Mouse (Mus musculus): Measurements from ENCODE around the gene Bcl9l.
A peak's percentile ranks its signal among the peaks of the same experiment; 100 is the strongest.

The Bcl9l gene

DNA sequence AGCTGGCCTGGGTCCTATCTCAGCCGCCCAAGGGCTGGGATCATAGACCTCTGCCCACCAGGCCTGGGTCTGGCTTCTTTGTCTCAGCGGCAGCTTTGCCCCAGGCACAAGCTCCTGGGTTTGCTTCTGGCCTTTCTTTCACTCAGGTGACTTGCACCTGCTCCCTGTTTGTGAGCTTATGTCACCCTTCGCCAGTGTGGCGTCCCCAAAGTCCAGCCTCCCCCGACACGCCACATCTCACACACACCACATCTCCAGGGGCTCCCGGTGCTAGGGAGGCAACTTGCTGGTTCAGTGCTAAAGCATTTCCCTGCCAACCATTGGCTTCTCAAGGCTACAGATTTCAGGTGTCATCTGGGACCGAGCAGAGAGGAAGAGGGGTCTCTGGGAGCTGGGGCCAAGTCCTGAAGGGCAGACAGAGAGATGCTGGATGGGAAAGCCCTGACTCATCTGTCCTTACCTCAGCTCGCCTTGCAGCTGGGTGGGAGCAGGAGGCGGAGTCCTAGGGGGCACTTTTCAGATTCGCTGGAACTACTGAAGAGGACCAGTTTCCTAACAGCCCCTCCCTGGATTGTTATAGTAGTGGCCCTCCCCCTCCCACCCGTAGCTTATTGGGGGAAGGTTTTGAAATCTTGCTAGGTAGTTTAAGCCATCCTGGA is 14.3 kb downstream of the Bcl9l start:
- DNase-seq (ENCODE audit: low read depth, low spot score) = no peak

DNA sequence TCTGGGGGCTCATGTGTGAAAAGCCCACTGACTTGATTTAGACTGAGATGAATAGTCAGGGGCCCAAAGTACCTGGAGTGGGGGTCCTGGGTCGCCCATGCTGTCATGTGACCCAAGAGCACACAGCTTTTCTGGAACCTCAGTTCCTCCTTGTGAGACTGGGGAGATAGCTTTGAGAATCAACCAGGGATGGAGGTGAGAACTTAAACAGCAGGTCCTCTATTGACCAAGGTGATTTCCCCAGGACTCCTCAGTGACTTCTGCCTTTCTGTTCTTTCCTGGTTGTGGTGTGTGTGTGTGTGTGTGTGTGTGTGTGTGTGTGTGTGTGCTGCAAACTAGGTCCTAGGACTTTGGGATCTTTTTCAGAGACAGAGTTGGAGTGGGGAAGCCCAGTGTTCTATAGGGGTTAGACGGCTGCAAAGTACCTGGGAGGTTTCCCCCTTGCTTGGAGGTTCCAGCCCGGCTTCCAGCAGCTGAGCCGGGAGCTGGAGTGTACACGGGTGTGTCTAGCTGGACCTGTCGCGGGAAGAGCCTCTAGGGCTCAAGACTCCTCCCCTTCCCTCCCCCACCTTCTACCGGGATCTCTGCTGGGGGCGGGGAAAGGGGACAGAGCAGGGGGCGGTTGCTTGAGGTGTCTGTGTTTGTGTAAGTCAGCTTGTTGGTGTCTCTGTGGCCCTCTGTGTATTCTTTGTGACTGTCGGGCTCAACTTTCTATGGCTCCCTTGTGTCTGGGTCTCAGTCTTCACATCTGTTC is 15.2 kb downstream of the Bcl9l start:
- DNase-seq (ENCODE audit: low read depth, low spot score) = no peak

DNA sequence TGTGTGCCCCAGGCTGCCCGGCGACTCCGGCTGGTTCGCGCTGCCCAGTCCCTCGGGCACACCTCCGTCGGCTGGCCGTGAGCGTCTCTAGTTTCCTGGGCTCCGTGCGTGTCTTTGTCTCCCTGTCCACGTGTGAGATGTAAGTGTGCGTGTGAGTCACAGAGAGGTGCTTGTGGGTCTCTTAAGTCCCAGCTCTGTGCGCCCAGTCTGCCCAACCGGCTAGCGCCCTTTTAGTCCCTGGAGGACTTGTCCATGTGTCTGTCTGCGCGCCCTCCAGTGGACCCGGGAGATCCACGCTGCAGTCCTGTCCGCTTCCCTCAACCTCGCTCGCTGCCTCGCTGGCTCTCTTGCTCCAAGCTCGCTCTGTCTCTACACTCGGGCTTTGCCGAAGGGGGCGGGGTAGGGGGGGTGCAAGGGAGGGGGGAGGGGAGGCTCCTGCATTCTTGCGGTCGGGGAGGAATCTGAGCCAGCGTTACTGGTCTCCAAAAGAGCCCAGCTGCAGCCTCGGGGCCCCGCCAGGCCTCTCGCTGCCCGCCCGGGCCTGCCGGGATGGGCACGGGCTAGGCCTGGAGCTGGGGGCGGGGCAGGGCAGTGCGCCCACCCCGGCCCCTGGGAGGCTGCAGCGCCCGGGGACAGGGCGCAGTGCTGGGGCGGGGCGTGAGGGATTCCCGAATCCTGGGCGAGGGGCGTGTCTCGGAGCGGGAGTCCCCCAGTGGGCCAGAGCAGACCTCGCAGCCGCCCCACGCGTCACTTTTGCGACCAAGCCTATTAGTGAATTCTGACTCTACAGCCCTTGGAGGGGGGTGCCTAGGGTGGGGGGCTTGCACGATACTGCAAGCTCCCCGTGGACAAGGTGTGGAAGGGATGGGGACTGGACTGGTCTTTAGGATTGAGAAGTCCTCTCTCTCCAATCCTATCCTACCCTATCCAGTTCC is 16.1 kb downstream of the Bcl9l start:
- no peak for DNase-seq (ENCODE audit: low read depth, low spot score)

DNA sequence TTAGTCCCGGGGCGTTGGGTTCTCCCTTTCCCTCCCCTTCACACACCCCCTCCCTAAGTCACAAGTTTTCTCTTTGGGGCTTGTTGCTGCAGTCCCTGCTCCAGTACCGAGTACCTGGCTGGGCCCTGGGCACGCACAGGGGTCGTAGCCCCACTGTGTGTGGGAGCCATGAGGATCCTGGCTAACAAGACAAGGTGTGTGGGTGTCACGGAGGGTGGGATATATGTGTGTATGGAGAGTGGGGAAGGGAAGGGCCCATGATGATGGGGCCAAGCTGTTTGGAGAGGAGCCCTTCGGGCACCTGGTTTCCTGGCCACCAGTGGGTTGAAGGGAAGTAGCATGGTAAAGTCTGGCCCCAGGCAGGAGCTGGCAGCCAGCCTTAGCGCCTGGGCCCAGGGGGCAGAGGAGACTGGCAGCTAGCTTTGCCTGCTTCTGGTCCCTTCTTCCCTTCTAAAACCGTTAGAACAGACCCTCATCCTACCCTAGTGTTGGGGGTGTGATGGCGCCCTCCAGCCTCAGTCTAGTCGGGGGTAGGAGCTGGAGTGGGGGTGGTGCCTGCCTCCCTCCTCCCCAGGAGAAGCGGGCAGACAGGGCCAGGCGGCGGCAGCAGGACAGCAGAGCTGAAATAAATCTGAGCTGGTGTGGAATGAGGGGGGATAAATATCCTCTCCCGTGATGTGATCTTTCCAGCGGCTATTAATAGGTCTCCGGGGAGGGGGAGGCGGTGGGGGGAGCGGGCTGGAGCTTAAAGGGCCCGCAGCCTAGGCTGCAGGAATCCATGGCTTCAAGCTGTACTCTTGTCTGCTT is 16.9 kb downstream of the Bcl9l start:
- no peak for DNase-seq (ENCODE audit: low read depth, low spot score)

DNA sequence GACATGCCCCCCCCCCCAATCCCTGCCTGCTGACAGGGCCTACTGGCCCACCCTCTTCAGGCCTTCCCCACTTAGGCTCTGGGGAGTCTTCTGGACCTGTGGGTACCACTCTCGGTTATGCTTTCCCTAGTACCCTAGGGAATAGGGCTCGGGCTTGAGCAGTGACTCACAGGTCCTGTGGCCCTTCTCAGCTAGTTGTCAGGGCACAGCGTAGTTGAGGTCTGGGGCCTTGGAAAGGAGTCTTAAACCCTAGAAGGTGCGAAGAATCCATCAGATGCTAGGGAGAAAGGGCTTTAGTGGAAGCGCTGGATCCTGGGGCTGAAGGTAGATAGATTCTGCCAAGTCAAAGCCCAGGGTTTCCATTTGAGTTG is 17.5 kb downstream of the Bcl9l start:
- no peak for DNase-seq (ENCODE audit: low read depth, low spot score)

DNA sequence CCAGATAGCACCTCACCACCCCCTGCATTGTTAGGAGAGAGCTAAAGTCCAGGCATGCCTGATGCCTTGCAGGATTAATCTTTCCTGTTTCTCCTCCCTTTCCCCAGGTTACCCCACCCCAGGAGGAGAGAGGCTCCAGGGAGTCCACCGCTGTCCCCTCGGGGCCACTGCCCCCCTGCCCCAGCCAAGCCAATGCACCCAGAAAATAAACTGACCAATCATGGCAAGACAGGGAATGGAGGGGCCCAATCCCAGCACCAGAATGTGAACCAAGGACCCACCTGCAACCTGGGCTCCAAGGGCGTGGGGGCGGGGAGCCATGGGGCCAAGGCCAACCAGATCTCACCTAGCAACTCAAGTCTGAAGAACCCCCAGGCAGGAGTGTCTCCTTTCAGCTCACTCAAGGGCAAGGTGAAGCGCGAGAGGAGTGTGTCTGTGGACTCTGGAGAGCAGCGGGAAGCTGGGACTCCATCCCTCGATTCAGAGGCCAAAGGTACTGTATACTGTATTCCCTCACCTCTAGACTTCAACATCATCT is 18.1 kb downstream of the Bcl9l start:
- DNase-seq (ENCODE audit: low read depth, low spot score) = no peak

DNA sequence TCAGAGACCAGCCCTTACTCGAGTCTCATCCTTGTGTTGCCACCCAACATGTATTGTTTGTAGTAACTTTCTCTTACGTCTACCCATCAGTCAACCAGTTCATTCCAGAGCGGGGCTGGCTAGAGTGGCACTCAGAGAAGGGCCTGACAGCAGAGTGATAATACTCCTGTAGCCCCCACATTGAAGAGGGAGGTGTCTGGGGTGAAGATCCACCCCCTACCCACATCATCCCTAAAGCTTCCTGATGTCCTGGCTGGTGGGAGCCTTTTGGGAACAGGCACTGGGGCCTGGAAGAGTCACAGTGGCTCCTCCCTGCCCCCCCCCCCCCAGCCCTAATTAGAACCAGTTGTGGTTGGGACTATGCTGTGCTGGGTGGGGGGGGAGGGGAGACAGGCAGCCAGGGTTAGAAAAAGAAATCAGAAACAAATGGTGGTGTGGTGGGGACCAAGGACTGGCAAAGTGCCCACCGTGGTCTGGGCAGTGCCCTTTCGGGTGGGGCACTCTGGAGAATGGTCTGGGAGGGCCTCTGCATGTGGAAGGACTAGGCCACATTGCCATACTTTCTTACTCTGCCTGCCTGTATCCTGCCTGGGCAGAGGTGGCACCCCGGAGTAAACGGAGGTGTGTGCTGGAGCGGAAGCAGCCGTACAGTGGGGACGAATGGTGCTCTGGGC is 18.7 kb downstream of the Bcl9l start:
- no peak for DNase-seq (ENCODE audit: low read depth, low spot score)

DNA sequence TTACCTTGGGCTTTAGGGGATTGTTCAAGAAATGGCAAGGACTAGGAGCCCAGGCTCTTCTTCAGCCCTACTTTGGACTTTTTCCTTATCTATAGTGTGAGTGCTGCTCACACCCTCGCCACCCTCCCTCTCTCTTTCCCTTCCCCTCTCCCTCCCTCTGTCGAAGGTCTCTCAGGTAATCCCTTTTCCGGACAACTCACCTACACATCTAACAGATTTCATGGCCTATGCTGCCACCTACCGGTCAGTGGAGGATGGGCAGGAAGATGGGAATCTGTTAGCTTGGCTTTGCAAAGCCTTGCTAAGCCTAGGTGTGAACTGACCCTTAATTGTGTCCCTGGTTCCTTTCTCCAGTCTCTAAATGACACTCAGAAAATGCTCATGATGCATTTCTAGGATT is 19.4 kb downstream of the Bcl9l start:
- DNase-seq (ENCODE audit: low read depth, low spot score) = peak; percentile 80

DNA sequence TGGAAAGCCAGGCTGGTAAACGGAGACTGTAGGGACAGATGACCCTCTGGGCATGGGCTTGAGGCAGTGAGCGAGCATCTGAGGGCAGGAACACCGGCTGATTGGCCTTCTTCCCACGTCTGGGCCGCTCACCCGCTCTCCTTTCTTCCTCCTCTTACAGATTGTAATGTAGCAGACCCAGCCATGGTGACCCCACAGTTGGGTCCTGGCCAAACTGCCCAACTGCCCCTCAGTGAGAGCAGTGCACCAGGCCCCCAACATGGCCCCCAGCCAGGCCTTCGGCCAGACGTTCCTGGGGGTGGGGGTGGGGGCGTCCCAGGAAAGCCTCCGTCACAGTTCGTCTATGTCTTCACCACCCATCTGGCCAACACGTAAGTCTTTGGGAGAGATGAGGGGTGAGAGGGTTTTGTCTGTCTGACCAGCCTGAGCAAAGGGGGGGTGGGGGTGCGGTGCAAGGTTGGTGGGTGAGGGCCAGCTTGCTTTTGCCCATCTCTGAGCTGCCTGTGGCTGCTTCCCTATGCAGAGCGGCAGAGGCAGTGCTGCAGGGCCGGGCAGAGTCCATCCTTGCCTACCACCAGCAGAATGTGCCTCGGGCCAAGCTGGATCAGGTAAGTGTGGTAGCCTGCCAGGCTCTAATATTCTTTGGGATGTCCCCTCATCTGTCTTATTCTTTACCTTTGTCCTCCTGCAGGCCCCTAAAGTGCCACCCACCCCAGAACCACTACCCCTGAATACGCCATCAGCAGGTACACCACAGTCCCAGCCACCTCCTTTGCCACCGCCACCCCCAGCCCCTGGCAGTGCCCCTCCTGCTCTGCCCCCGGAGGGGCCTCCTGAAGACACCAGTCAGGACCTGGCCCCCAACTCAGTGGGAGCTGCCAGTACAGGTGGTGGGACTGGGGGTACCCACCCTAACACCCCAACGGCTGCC is 22.5 kb downstream of the Bcl9l start:
- no peak for DNase-seq (ENCODE audit: low read depth, low spot score)

DNA sequence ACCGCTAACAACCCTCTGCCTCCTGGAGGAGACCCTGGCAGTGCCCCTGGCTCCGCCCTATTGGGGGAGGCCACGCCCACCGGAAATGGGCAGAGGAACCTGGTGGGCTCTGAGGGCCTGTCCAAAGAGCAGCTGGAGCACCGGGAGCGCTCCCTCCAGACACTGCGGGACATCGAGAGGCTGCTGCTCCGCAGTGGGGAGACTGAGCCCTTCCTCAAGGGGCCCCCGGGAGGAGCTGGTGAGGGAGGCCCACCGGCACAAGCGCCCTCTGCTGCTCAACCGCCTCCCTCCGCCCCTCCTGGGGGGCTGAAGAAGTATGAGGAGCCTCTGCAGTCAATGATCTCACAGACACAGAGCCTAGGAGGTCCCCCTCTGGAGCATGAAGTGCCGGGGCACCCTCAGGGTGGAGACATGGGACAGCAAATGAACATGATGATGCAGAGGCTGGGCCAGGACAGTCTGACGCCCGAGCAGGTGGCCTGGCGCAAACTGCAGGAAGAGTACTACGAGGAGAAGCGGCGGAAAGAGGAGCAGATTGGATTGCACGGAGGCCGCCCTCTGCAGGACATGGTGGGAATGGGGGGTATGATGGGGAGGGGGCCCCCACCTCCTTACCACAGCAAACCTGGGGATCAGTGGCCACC is 23.3 kb downstream of the Bcl9l start:
- no peak for DNase-seq (ENCODE audit: low read depth, low spot score)

DNA sequence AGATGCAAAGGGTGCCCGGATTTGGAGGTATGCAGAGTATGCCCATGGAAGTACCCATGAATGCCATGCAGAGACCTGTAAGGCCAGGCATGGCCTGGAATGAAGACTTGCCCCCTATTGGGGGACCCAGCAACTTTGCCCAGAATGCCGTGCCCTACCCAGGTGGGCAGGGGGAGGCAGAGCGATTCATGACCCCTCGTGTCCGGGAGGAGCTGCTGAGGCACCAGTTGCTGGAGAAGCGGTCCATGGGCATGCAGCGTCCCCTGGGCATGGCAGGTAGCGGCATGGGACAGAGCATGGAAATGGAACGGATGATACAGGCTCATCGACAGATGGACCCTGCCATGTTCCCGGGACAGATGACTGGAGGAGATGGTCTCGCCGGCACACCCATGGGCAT is 23.9 kb downstream of the Bcl9l start:
- no peak for DNase-seq (ENCODE audit: low read depth, low spot score)

DNA sequence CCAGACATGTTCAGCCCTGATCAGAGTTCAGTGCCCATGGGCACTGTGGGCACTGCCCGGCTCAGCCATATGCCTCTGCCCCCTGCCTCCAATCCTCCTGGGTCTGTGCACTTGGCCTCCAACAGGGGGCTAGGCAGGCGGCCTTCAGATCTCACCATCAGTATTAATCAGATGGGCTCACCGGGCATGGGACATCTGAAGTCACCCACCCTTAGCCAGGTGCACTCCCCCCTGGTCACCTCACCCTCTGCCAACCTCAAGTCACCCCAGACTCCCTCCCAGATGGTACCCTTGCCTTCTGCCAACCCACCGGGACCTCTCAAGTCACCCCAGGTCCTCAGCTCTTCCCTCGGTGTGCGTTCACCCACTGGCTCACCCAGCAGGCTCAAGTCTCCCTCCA is 24.7 kb downstream of the Bcl9l start:
- no peak for DNase-seq (ENCODE audit: low read depth, low spot score)

DNA sequence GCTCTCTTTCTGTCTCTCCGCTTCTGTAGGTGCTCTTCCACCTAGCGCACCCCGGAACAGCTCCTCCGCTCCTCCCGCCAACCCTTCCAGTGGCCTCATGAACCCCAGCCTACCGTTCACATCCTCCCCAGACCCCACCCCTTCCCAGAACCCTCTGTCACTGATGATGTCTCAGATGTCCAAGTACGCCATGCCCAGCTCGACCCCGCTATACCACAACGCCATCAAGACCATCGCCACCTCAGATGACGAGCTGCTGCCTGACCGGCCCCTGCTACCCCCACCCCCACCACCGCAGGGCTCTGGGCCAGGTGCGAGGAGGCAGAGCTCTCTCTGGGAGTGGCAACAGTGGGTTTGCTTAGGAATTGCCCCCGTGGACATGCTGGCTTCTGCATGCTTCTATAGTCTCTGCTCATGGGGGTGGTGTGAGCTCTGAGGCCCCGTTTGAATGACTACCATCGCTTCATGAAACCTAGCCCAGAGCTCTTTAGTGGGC is 25.5 kb downstream of the Bcl9l start:
- DNase-seq (ENCODE audit: low read depth, low spot score) = no peak

DNA sequence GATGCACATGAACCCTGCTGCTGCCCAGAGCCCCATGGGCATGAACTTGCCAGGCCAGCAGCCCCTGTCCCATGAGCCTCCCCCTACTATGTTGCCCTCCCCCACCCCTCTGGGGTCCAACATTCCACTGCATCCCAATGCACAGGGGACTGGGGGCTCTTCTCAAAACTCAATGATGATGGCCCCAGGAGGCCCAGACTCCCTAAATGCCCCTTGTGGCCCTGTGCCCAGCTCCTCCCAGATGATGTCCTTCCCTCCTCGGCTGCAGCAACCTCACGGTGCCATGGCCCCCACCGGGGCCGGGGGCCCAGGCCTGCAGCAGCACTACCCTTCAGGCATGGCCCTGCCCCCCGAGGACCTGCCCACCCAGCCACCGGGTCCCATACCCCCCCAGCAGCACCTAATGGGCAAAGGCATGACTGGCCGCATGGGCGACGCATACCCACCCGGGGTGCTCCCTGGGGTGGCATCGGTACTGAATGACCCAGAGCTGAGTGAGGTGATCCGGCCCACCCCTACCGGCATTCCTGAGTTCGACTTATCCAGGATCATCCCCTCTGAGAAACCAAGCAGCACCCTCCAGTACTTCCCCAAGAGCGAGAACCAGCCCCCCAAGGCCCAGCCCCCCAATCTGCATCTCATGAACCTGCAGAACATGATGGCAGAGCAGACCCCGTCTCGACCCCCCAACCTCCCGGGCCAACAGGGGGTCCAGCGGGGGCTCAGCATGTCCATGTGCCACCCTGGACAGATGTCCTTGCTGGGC is 26.3 kb downstream of the Bcl9l start:
- no peak for DNase-seq (ENCODE audit: low read depth, low spot score)

DNA sequence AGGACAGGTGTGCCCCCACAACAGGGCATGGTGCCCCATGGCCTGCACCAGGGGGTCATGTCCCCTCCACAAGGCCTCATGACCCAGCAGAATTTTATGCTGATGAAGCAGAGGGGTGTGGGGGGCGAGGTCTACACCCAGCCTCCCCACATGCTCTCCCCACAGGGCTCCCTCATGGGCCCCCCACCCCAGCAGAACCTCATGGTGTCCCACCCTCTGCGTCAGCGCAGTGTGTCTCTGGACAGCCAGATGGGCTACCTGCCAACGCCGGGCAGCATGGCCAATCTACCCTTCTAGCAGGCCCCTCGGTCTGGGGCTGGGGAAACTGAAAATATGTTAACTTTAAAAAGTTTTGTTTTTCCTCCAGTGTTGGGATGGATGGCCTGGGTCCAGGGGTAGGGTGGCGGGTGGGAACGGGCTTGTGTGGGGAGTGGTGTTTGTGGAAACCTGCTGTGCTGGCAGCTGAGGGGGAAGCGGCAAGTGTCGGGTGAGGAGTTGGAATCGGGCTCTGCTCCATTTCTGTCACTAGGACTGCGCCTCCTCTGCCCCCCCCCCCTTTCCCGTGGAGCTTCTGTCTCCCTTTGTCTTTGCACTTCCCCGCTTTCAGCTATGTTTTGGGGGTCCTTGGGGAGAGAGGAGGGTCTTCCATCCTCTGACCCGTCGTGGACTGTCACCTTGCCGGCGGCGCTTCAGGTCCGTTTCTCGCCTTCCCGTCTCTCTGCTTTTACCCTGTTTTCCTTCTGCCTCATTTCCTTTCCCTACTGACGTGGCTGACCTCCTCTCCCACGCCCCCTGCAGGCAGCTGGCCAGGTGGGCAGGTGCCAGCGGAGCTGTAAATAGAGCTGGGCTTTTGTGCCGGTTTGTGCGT is 27.1 kb downstream of the Bcl9l start:
- DNase-seq (ENCODE audit: low read depth, low spot score) = peak; percentile 32

DNA sequence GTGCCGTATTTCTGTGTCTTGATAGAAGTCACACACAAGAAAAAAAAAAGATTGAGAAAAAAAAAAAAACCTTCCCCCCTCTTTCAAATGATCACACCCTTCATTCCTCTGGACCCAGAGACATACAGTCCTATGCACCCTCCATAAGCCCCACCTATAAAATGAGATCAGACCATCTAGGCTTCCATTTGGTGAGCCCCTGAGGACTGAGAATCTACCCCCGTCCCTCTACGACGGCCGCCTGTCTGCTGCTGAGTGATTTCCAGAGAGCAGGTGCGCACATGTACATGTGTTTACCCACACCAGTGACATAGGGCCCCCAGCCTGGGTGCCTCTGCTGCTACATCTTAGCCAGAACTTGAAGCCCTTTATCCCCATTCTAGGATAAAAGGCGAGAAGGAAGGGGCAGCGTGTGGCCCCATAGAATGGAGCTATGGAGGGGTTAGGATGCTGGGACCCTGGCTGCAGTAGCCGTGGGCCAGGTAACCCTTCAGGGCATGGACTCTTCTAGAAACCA is 27.8 kb downstream of the Bcl9l start:
- DNase-seq (ENCODE audit: low read depth, low spot score) = peak; percentile 32

Data from A20 (cell line).